In the genomic region with DNA sequence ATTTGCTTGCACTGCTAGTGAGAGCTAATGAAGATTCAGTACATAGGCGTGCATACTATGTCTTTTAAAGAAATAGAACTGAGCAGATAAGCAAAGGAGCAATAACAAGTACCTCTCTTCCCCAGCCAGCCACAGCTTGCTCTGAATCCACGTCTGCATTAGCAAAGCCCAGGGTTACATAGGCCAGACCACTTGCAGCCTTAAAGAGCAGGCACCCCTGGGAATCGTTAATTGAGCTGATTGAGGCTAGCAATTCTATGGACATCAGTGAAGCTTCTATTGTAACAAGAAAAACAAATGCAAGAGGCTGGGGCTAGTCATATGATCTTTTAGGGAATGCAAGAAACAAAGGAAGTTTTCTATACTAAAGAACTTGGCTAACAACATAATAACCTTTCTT, we compare ENCODE assay signal across 20 mouse cellular contexts.
A peak's percentile ranks its signal among the peaks of the same experiment; 100 is the strongest.
DNase-seq lines count a peak whose midpoint lies in the region; ATAC-seq and TF ChIP-seq lines count a peak whose summit lies in the region.
"Had no signal": no experiment of that assay in that cellular context is flagged by ENCODE, and none has a peak within 500 bp of the region (broad histone marks: within the 10 kb centered on the region; RNA-seq: fewer than 3 reads in every experiment).

No protein-coding gene starts in this region.

- H3K9ac ChIP-seq in forebrain, embryonic 12.5 days, result no peak overlapping the region
- no peak overlapping the region for H3K9ac ChIP-seq in forebrain, embryonic 15.5 days (replicated peaks)
- H3K9ac ChIP-seq in midbrain, embryonic 12.5 days (replicated peaks), result no peak overlapping the region
- no peak overlapping the region for H3K9ac ChIP-seq in midbrain, embryonic 11.5 days (ENCODE audit: low read length)
- no peak overlapping the region for H3K9ac ChIP-seq in embryonic facial prominence, embryonic 11.5 days (replicated peaks; ENCODE audit: low read length)
- H3K9ac ChIP-seq in kidney, embryonic 14.5 days (ENCODE audit: low read depth, low read length), result no peak overlapping the region
- H3K9ac ChIP-seq: forebrain, postnatal 0 days; heart, embryonic 15.5 days had no signal

- no peaks in the 10 kb centered on the region for H3K9me3 ChIP-seq in forebrain, embryonic 12.5 days
- no peaks in the 10 kb centered on the region for H3K9me3 ChIP-seq in forebrain, embryonic 15.5 days
- H3K9me3 ChIP-seq in midbrain, embryonic 12.5 days, result no peaks in the 10 kb centered on the region
- H3K9me3 ChIP-seq in midbrain, embryonic 11.5 days (ENCODE audit: control insufficient read depth, low read length), result no peaks in the 10 kb centered on the region
- no peaks in the 10 kb centered on the region for H3K9me3 ChIP-seq in embryonic facial prominence, embryonic 11.5 days (replicated peaks; ENCODE audit: control insufficient read depth, low read length)
- no peaks in the 10 kb centered on the region for H3K9me3 ChIP-seq in kidney, embryonic 14.5 days (ENCODE audit: control insufficient read depth, low read length)
- H3K9me3 ChIP-seq: heart, embryonic 15.5 days had no signal

- no peak for TF ChIP-seq POLR2A in brain, embryonic 14.5 days (IDR thresholded peaks at IDR 0.05; ENCODE audit: borderline replicate concordance, extremely low read depth, insufficient read depth, insufficient read length, poor library complexity, severe bottlenecking)

- H3K4me1 ChIP-seq in forebrain, embryonic 12.5 days, result no peaks in the 10 kb centered on the region
- H3K4me1 ChIP-seq in forebrain, embryonic 15.5 days, result no peaks in the 10 kb centered on the region
- peaks cover 6% of the 10 kb centered on the region; the same call in 1 of the 2 replicates for H3K4me1 ChIP-seq in midbrain, embryonic 12.5 days
- H3K4me1 ChIP-seq in midbrain, embryonic 11.5 days (ENCODE audit: control insufficient read depth, insufficient read depth, low read length), result no peaks in the 10 kb centered on the region
- H3K4me1 ChIP-seq in embryonic facial prominence, embryonic 11.5 days (ENCODE audit: control insufficient read depth, insufficient read depth, low read length), result no peaks in the 10 kb centered on the region
- H3K4me1 ChIP-seq in kidney, embryonic 14.5 days (ENCODE audit: control insufficient read depth, insufficient read depth, low read length), result no peaks in the 10 kb centered on the region
- H3K4me1 ChIP-seq: heart, embryonic 15.5 days had no signal

- no peaks in the 10 kb centered on the region for H3K27me3 ChIP-seq in forebrain, embryonic 12.5 days
- H3K27me3 ChIP-seq in forebrain, embryonic 15.5 days, result no peaks in the 10 kb centered on the region
- no peaks in the 10 kb centered on the region for H3K27me3 ChIP-seq in midbrain, embryonic 12.5 days
- no peaks in the 10 kb centered on the region for H3K27me3 ChIP-seq in midbrain, embryonic 11.5 days (ENCODE audit: control insufficient read depth, insufficient read depth, low read length)
- no peaks in the 10 kb centered on the region for H3K27me3 ChIP-seq in embryonic facial prominence, embryonic 11.5 days (ENCODE audit: control insufficient read depth, insufficient read depth, low read length)
- no peaks in the 10 kb centered on the region for H3K27me3 ChIP-seq in kidney, embryonic 14.5 days (ENCODE audit: control insufficient read depth, insufficient read depth, low read length)
- H3K27me3 ChIP-seq: heart, embryonic 15.5 days; Patski had no signal

- no peak for TF ChIP-seq CTCF in brain, embryonic 14.5 days (IDR thresholded peaks at IDR 0.05; ENCODE audit: borderline replicate concordance, extremely low read depth, insufficient read depth, insufficient read length)

- H3K4me2 ChIP-seq in forebrain, embryonic 12.5 days, result no peak overlapping the region
- H3K4me2 ChIP-seq in forebrain, embryonic 15.5 days (replicated peaks), result no peak overlapping the region
- no peak overlapping the region for H3K4me2 ChIP-seq in midbrain, embryonic 12.5 days (replicated peaks)
- H3K4me2 ChIP-seq in midbrain, embryonic 11.5 days, result no peak overlapping the region
- no peak overlapping the region for H3K4me2 ChIP-seq in embryonic facial prominence, embryonic 11.5 days (ENCODE audit: low read depth, low read length)
- no peak overlapping the region for H3K4me2 ChIP-seq in kidney, embryonic 14.5 days (replicated peaks; ENCODE audit: low read depth, low read length)
- H3K4me2 ChIP-seq: heart, embryonic 11.5 days; heart, embryonic 15.5 days had no signal

- 13% methylated on average over 3 of the region's 3 CpGs for WGBS in forebrain, embryonic 12.5 days
- 9% methylated on average over 3 of the region's 3 CpGs for WGBS in forebrain, embryonic 15.5 days
- WGBS in midbrain, embryonic 12.5 days, result 32% methylated on average over 3 of the region's 3 CpGs
- WGBS in midbrain, embryonic 11.5 days, result 41% methylated on average over 3 of the region's 3 CpGs
- 27% methylated on average over 3 of the region's 3 CpGs for WGBS in embryonic facial prominence, embryonic 11.5 days
- 30% methylated on average over 3 of the region's 3 CpGs for WGBS in kidney, embryonic 14.5 days

- H3K27ac ChIP-seq in forebrain, embryonic 12.5 days, result no peak overlapping the region
- no peak overlapping the region for H3K27ac ChIP-seq in forebrain, embryonic 15.5 days (replicated peaks)
- H3K27ac ChIP-seq in midbrain, embryonic 12.5 days (replicated peaks), result no peak overlapping the region
- H3K27ac ChIP-seq in midbrain, embryonic 11.5 days (ENCODE audit: low read depth, low read length), result no peak overlapping the region
- H3K27ac ChIP-seq in embryonic facial prominence, embryonic 11.5 days (replicated peaks; ENCODE audit: low read depth, low read length), result no peak overlapping the region
- no peak overlapping the region for H3K27ac ChIP-seq in kidney, embryonic 14.5 days (ENCODE audit: low read depth, low read length)
- H3K27ac ChIP-seq: heart, adult 2 months; heart, embryonic 15.5 days had no signal

- H3K4me3 ChIP-seq in forebrain, embryonic 12.5 days (replicated peaks), result no peak overlapping the region
- H3K4me3 ChIP-seq in forebrain, embryonic 15.5 days, result no peak overlapping the region
- no peak overlapping the region for H3K4me3 ChIP-seq in midbrain, embryonic 12.5 days
- H3K4me3 ChIP-seq in midbrain, embryonic 11.5 days (ENCODE audit: low read depth, low read length), result no peak overlapping the region
- H3K4me3 ChIP-seq in embryonic facial prominence, embryonic 11.5 days (ENCODE audit: low read depth, low read length), result no peak overlapping the region
- no peak overlapping the region for H3K4me3 ChIP-seq in kidney, embryonic 14.5 days (ENCODE audit: low read length)
- H3K4me3 ChIP-seq: heart, adult 2 months; heart, embryonic 15.5 days had no signal

- no peak for DNase-seq in midbrain, embryonic 11.5 days (ENCODE audit: low spot score, missing footprints)
- DNase-seq in brain, embryonic 14.5 days (ENCODE audit: low read depth), result peak; percentile 40
- peak; percentile 44 for DNase-seq in embryonic facial prominence, embryonic 11.5 days (ENCODE audit: low spot score)
- DNase-seq: adrenal gland, postnatal 14 days; cerebellum, adult 9-11 months; cerebellum, postnatal 36 days; forebrain, postnatal 0 days; gastrocnemius, postnatal 14 days; heart, adult 2 months; heart, postnatal 14 days had no signal

- H3K36me3 ChIP-seq in forebrain, embryonic 12.5 days (replicated peaks), result no peaks in the 10 kb centered on the region
- no peaks in the 10 kb centered on the region for H3K36me3 ChIP-seq in forebrain, embryonic 15.5 days
- no peaks in the 10 kb centered on the region for H3K36me3 ChIP-seq in midbrain, embryonic 12.5 days
- no peaks in the 10 kb centered on the region for H3K36me3 ChIP-seq in midbrain, embryonic 11.5 days (ENCODE audit: control insufficient read depth, insufficient read depth, low read length)
- H3K36me3 ChIP-seq in embryonic facial prominence, embryonic 11.5 days (replicated peaks; ENCODE audit: control insufficient read depth, insufficient read depth, low read depth, low read length), result no peaks in the 10 kb centered on the region
- H3K36me3 ChIP-seq in kidney, embryonic 14.5 days (ENCODE audit: control insufficient read depth, insufficient read depth, low read length), result no peaks in the 10 kb centered on the region
- H3K36me3 ChIP-seq: heart, embryonic 15.5 days had no signal

- 0 out of 2 replicates have a peak, but pooled peaks have one; percentile 44 for ATAC-seq in forebrain, embryonic 12.5 days (ENCODE audit: low FRiP score)
- no peak for ATAC-seq in forebrain, embryonic 15.5 days (replicated peaks)
- 0 out of 2 replicates have a peak, but pooled peaks have one; percentile 27 for ATAC-seq in midbrain, embryonic 12.5 days (ENCODE audit: low FRiP score, low read depth)
- ATAC-seq in midbrain, embryonic 11.5 days (ENCODE audit: low FRiP score), result no peak
- ATAC-seq in embryonic facial prominence, embryonic 11.5 days (replicated peaks; ENCODE audit: insufficient number of reproducible peaks, low FRiP score, low TSS enrichment, low read depth), result 0 out of 2 replicates have a peak, but pooled peaks have one; percentile 66
- no peak for ATAC-seq in megakaryocyte progenitor cell, adult 5-6 weeks (replicated peaks; ENCODE audit: poor library complexity)
- no peak for ATAC-seq in kidney, embryonic 14.5 days (ENCODE audit: low FRiP score, low TSS enrichment)
- ATAC-seq: activated CD4-positive, CD25-positive, alpha-beta regulatory T cell, adult 4 months; forebrain, postnatal 0 days; hindbrain, embryonic 16.5 days; Patski had no signal

Comparison
In these comparisons a context has a peak if more than half of its experiments do, and no peak if none do; other contexts are left out.
1. ATAC-seq: peak in forebrain, embryonic 12.5 days (single experiment), midbrain, embryonic 12.5 days (single experiment) and embryonic facial prominence, embryonic 11.5 days (single experiment); none in forebrain, embryonic 15.5 days (single experiment), midbrain, embryonic 11.5 days (single experiment), megakaryocyte progenitor cell, adult 5-6 weeks (single experiment) and kidney, embryonic 14.5 days (single experiment).